Mouse (Mus musculus): ENCODE results near the gene 9030612E09Rik. TPM values are rescaled to one million over a fixed set of nuclear protein-coding genes. Genes with fewer than 3 reads are reported as not detected.

Gene 9030612E09Rik
- polyA plus RNA-seq, 1 experiment from 2014 or later = 2.0 TPM

DNA sequence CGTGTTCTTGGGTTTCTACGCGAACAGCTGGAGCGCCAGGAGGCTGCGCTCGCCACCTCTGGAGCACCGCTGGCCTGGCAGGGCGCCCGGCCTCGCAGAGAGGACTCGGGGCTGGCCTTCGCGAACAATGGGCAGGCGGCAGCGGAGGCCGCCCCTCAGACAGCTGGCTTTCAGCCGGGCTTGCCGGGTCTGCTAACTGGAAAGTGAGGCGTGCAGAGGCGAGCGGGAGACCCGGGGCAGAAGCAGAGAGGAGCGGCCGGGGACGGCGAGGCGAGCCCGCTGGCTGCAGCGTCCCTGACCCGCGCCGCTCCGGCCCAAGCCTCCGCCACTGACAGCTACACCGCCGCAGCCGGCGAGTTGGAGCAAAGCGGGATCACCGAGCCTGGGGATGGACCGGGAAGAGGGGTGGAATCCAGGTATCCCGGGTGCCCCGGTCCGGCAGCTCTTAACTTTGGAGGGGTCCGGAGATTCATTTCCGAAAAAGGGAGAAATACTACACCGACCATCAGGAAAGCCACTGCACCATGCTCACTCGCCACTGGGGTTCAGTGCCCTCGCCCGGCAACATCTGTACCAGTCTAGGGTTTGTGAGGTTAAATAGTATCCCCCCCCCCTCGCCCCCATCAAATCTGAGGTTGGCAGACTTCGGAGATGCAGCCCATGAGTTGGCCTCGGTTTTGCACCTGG lies 1.2 kb upstream of the 9030612E09Rik start:
- peak overlapping the region; percentile 93 for H3K9ac ChIP-seq (ENCODE audit: low read length)
- WGBS = under 1% methylated on average over 53 of the region's 53 CpGs
- ATAC-seq = peak; percentile 16
- peak overlapping the region; percentile 96 for H3K27ac ChIP-seq (ENCODE audit: low read depth, low read length)
- peaks cover 27% of the 10 kb centered on the region for H3K4me1 ChIP-seq (ENCODE audit: control insufficient read depth, insufficient read depth, low read length)
- DNase-seq (ENCODE audit: low spot score) = peak; percentile 79
- H3K9me3 ChIP-seq (replicated peaks; ENCODE audit: control insufficient read depth, low read length) = no peaks in the 10 kb centered on the region
- H3K4me2 ChIP-seq (ENCODE audit: low read length) = peak overlapping the region; percentile 92
- H3K36me3 ChIP-seq (ENCODE audit: control insufficient read depth, insufficient read depth, low read length) = no peaks in the 10 kb centered on the region
- no peaks in the 10 kb centered on the region for H3K27me3 ChIP-seq (replicated peaks; ENCODE audit: control insufficient read depth, insufficient read depth, low read length)
- H3K4me3 ChIP-seq (ENCODE audit: low read depth, low read length) = peak overlapping the region; percentile 85

DNA sequence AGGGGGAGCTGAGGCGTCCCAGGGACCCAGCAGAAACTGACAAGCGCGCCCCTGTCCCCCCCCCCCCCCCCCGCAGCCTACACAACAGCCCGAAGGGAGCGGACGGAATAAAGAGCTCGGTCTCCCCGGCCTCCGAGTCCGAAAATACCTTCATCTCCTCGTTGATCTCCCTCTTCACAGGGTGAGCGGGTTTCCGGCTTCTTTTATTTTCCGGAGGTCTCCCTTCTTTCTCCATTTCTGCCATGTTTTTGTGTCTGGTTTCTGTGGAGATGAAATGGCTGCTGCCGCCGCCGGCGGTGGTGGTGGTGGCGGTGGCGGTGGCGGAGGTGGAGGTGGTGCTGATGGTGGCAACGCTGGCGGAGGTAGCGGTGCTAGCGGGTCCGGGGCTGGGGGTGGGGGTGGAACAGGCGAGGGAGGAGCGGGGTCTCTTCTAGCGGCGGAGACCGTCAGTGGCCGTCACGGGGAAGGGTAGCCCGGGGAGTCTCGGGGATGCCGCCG lies 627 bp upstream of the 9030612E09Rik start:
- H3K4me2 ChIP-seq (ENCODE audit: low read length) = peak overlapping the region; percentile 92
- ATAC-seq = peak; percentile 68
- H3K36me3 ChIP-seq (ENCODE audit: control insufficient read depth, insufficient read depth, low read length) = no peaks in the 10 kb centered on the region
- no peaks in the 10 kb centered on the region for H3K27me3 ChIP-seq (replicated peaks; ENCODE audit: control insufficient read depth, insufficient read depth, low read length)
- peak overlapping the region; percentile 85 for H3K4me3 ChIP-seq (ENCODE audit: low read depth, low read length)
- H3K27ac ChIP-seq (ENCODE audit: low read depth, low read length) = peak overlapping the region; percentile 96
- peaks cover 27% of the 10 kb centered on the region for H3K4me1 ChIP-seq (ENCODE audit: control insufficient read depth, insufficient read depth, low read length)
- H3K9ac ChIP-seq (ENCODE audit: low read length) = peak overlapping the region; percentile 93
- H3K9me3 ChIP-seq (replicated peaks; ENCODE audit: control insufficient read depth, low read length) = no peaks in the 10 kb centered on the region
- 0% methylated on average over 20 of the region's 38 CpGs for WGBS
- DNase-seq (ENCODE audit: low spot score) = peak; percentile 58

DNA sequence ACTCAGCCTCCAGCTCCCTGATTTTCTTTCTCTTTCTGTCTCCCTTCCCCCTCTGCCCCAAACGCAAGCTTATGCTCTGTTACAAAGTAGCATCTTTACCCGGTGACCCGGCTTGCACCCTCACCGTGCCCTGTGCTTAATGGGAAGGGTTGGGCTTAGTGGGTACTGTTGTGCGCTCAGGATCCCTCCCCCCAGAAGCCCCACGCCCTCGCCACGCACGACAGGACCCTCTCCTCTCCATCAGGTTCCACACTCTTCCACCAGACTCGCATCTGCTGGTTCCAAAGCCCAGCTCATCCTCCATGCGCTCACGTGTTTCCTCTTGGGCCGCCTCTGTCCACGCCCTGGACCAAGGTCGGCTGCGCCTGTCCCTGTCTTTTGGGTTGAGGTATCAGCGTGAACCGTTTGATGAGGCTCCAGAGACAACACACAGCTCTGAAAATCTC lies 675 bp downstream of the 9030612E09Rik start:
- peak overlapping the region; percentile 96 for H3K27ac ChIP-seq (ENCODE audit: low read depth, low read length)
- peak overlapping the region; percentile 85 for H3K4me3 ChIP-seq (ENCODE audit: low read depth, low read length)
- H3K36me3 ChIP-seq (ENCODE audit: control insufficient read depth, insufficient read depth, low read length) = no peaks in the 10 kb centered on the region
- H3K4me1 ChIP-seq (ENCODE audit: control insufficient read depth, insufficient read depth, low read length) = peaks cover 23% of the 10 kb centered on the region
- peak overlapping the region; percentile 93 for H3K9ac ChIP-seq (ENCODE audit: low read length)
- peak overlapping the region; percentile 92 for H3K4me2 ChIP-seq (ENCODE audit: low read length)
- no peaks in the 10 kb centered on the region for H3K27me3 ChIP-seq (replicated peaks; ENCODE audit: control insufficient read depth, insufficient read depth, low read length)
- WGBS = under 1% methylated on average over 18 of the region's 18 CpGs
- H3K9me3 ChIP-seq (replicated peaks; ENCODE audit: control insufficient read depth, low read length) = no peaks in the 10 kb centered on the region
- DNase-seq (ENCODE audit: low spot score) (no peak), ATAC-seq (peak; percentile 18)

DNA sequence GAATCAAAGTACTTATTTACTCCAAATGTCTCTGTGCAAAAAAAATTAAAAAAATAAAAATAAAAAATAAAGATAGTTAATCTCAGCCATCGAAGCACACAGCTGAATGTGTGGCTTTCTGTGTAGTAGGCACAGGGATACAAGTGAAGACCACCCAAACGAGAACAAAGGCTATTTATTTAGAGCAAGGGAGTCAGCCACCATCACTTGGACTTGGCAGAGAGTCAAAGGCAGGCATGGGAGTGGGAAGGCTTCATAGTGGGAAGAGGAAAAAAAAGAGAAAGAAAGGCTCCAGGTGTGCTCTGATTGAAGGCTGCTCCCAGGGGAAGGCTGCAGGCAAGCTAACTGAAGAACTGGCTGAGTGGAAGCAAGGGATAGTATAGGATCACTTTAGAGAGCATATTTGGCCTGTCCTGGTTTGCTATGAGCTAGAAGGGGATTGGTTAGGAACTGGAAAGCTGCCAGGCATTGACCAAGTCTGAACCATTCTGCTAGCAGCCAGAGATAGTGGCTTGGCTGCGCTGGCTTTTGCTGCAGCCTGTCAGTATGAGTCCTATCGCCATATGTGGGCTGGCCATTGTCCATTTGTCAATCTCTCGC lies 5.9 kb downstream of the 9030612E09Rik start:
- peak; percentile 52; the same call in 1 of the 2 replicates for ATAC-seq

DNA sequence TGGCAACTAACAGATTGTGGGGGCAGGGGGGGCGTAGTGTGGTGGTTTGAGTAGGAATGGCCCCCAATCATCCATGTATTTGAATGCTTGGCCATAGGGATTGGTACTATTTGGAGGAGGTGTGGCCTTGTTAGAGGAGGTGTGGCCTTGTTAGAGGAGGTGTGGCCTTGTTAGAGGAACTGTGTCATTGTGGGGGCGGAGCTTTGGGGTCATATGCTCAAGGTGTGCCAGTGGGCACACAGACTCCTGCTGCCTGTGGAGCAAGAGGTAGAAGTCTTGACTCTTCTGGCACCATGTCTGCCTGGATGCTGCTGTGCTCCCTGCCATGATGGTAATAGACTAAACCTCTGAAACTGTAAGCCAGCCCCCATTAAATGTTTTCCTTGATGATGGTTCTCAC lies 25.7 kb downstream of the 9030612E09Rik start:
- no peaks in the 10 kb centered on the region for H3K36me3 ChIP-seq (ENCODE audit: control insufficient read depth, insufficient read depth, low read length)
- DNase-seq (ENCODE audit: low spot score) (no peak), ATAC-seq (no peak)
- H3K27ac ChIP-seq (ENCODE audit: low read depth, low read length) = no peak overlapping the region
- WGBS = 87% methylated on average over 2 of the region's 2 CpGs
- H3K9ac ChIP-seq (ENCODE audit: low read length) = no peak overlapping the region
- H3K27me3 ChIP-seq (replicated peaks; ENCODE audit: control insufficient read depth, insufficient read depth, low read length) = no peaks in the 10 kb centered on the region
- H3K9me3 ChIP-seq (replicated peaks; ENCODE audit: control insufficient read depth, low read length) = no peaks in the 10 kb centered on the region
- no peak overlapping the region for H3K4me2 ChIP-seq (ENCODE audit: low read length)
- H3K4me1 ChIP-seq (ENCODE audit: control insufficient read depth, insufficient read depth, low read length) = no peaks in the 10 kb centered on the region
- H3K4me3 ChIP-seq (ENCODE audit: low read depth, low read length) = no peak overlapping the region

More for the DNA sequence above, 5.9 kb downstream of the 9030612E09Rik start:
- Histone ChIP-seq H3K36me3 (ENCODE audit: control insufficient read depth, insufficient read depth, low read length) (no peaks in the 10 kb centered on the region), H3K4me1 (ENCODE audit: control insufficient read depth, insufficient read depth, low read length) (peaks cover 10% of the 10 kb centered on the region; the same call in 1 of the 2 replicates), H3K4me2 (ENCODE audit: low read length) (no peak overlapping the region), H3K4me3 (ENCODE audit: low read depth, low read length) (no peak overlapping the region), H3K9me3 (replicated peaks; ENCODE audit: control insufficient read depth, low read length) (no peaks in the 10 kb centered on the region), H3K27ac (ENCODE audit: low read depth, low read length) (no peak overlapping the region), H3K27me3 (replicated peaks; ENCODE audit: control insufficient read depth, insufficient read depth, low read length) (no peaks in the 10 kb centered on the region), H3K9ac (ENCODE audit: low read length) (no peak overlapping the region)
- peak; percentile 60 for DNase-seq (ENCODE audit: low spot score)
- 37% methylated on average over 5 of the region's 5 CpGs for WGBS

DNA sequence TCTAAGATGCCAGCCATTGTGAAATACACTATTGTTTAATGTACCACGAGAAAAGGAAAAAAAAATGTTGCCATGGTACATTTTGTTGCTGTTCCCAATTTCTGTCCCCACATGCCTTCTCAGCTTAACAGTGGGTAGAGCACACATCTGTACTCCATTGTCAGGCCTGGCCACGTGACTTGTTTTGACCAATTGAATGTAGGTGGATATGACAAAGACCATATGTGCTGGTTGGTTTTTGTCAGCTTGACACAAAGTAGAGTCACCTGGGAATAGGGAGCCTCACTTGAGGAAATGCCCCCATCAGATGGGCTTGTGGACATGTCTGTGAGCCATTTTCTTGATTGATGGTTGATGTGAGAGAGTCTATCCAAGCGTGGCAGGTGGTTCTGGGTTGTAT lies 29.4 kb downstream of the 9030612E09Rik start:
- no peak overlapping the region for H3K4me2 ChIP-seq (ENCODE audit: low read length)
- no peak overlapping the region for H3K9ac ChIP-seq (ENCODE audit: low read length)
- no peaks in the 10 kb centered on the region for H3K4me1 ChIP-seq (ENCODE audit: control insufficient read depth, insufficient read depth, low read length)
- H3K27me3 ChIP-seq (replicated peaks; ENCODE audit: control insufficient read depth, insufficient read depth, low read length) = no peaks in the 10 kb centered on the region
- H3K27ac ChIP-seq (ENCODE audit: low read depth, low read length) = no peak overlapping the region
- ATAC-seq (no peak), DNase-seq (ENCODE audit: low spot score) (no peak)
- no peak overlapping the region for H3K4me3 ChIP-seq (ENCODE audit: low read depth, low read length)
- 82% methylated on average over 3 of the region's 3 CpGs for WGBS
- no peaks in the 10 kb centered on the region for H3K9me3 ChIP-seq (replicated peaks; ENCODE audit: control insufficient read depth, low read length)
- no peaks in the 10 kb centered on the region for H3K36me3 ChIP-seq (ENCODE audit: control insufficient read depth, insufficient read depth, low read length)

DNA sequence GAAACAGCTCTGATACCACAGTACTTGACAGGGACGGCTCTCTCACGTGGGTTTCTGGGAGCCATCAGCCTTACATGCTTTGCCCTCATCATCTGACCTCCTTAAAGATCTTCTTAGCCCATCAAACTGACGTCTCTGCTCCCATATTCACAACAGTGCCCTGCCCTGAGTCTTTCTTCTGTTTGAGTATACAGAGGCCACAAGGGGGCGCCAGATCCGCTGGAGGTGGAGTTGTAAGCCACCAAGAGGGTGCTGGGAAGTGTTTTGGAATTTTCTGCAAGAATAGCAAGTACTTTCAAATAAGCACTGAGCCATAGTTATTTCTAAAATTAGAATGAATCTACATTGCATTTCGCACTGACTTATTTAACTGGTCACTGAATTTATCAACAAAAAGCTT lies 37.4 kb downstream of the 9030612E09Rik start:
- peak; percentile 14 for DNase-seq (ENCODE audit: low spot score)
- H3K9ac ChIP-seq (ENCODE audit: low read length) = no peak overlapping the region
- H3K9me3 ChIP-seq (replicated peaks; ENCODE audit: control insufficient read depth, low read length) = no peaks in the 10 kb centered on the region
- H3K36me3 ChIP-seq (ENCODE audit: control insufficient read depth, insufficient read depth, low read length) = no peaks in the 10 kb centered on the region
- ATAC-seq = no peak
- no peak overlapping the region for H3K4me2 ChIP-seq (ENCODE audit: low read length)
- no peaks in the 10 kb centered on the region for H3K27me3 ChIP-seq (replicated peaks; ENCODE audit: control insufficient read depth, insufficient read depth, low read length)
- H3K4me1 ChIP-seq (ENCODE audit: control insufficient read depth, insufficient read depth, low read length) = no peaks in the 10 kb centered on the region
- WGBS = 35% methylated on average over 6 of the region's 6 CpGs
- H3K4me3 ChIP-seq (ENCODE audit: low read depth, low read length) = no peak overlapping the region
- H3K27ac ChIP-seq (ENCODE audit: low read depth, low read length) = no peak overlapping the region

DNA sequence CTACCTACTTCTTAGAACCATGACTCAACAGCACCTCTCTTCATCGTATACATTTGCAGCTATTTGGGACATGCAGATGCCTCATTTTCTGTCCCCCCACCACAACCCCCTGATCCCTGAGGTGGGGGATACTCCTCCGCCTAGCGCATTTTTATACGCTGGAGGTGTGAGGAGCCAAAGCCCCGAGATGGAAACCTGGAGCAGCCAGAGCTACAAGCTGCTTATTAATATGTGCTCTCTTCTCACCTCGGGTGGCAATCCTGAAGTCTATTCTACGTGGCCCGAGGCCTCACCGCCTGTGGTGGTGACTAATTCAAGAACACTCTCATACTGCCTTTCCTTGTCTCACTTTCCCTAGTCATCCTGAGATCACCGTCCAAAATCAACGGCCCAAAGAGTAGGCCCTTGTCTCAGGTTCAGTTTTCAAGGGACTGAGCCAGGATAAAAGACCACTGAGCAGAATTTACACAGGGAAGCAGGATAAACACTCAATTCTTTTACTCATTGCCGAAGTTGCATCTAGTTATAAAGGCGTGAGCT lies 42.9 kb downstream of the 9030612E09Rik start:
- Histone ChIP-seq H3K4me2 (ENCODE audit: low read length) (no peak overlapping the region), H3K4me3 (ENCODE audit: low read depth, low read length) (no peak overlapping the region), H3K9me3 (replicated peaks; ENCODE audit: control insufficient read depth, low read length) (no peaks in the 10 kb centered on the region), H3K27ac (ENCODE audit: low read depth, low read length) (no peak overlapping the region), H3K4me1 (ENCODE audit: control insufficient read depth, insufficient read depth, low read length) (peaks cover 10% of the 10 kb centered on the region; the same call in 1 of the 2 replicates), H3K36me3 (ENCODE audit: control insufficient read depth, insufficient read depth, low read length) (no peaks in the 10 kb centered on the region), H3K27me3 (replicated peaks; ENCODE audit: control insufficient read depth, insufficient read depth, low read length) (no peaks in the 10 kb centered on the region), H3K9ac (ENCODE audit: low read length) (no peak overlapping the region)
- DNase-seq (ENCODE audit: low spot score) (no peak), ATAC-seq (no peak)
- WGBS = 91% methylated on average over 13 of the region's 13 CpGs
